Mouse (Mus musculus): ENCODE measurements around the gene Bcl11b.

DNA sequence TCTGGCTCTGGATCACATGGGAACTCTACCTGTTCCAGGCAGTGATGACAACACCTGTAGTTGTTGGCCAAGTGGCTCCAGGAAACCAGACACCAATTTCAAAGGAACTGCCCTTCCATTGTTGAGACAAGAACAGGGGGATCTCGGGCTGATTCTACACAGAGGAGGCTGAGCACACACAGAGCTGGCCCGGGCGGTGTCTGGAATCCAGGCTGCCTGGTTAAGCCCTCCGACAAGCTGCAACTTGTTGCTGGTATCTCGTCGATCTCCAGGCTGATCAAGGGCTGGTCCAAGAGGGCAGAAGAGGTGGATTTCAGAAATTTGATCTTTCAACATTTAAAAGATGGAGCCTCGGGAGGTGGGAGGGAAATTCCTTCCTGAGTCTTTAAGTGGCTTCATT lies 47.6 kb upstream of the Bcl11b start:
- TF ChIP-seq CTCF (IDR thresholded peaks at IDR 0.05) = no peak
- TF ChIP-seq POLR2A (IDR thresholded peaks at IDR 0.05; ENCODE audit: insufficient read depth, low read depth, low read length) = no peak
